Mouse (Mus musculus): ENCODE data around the gene Rasgef1b.

Rasgef1b gene

GRCm38 (mm10) chr5:99493017-99493416 lies 235.8 kb downstream of the Rasgef1b start:
- DNase-seq (ENCODE audit: low spot score): no peak

DNA sequence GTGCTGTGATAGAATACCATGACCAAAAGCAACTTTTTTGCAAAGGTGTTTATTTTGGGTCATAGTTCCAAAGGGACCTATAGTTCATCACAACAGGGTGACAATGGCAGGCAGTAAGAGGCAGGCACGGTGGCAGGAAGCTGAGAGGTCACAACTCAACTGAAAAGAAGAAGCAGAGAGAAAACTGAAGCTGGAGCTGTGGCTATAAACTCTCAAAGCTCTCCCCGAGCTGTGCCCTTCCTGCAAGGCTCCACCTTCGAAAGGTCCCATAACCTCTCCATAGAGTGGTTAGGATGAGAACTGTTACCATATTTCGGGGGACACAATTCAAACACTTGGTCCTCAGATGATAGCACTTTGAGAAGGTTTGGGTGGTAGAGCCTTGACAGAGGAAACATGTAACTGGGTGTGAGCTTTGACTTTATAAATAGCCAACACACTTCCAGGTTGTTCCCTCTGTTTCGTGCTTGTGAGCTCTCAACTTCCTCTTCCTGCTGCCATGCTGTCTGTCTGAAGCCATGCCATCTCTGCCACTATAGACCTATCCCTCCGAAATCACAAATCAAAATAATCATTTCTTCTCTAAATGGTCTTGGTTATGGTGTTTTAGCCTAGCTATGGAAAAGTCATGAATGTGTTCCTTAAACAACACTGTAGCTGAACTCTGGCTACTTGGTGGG lies 240.2 kb downstream of the Rasgef1b start:
- DNase-seq (ENCODE audit: low spot score): no peak

- DNase-seq (ENCODE audit: low spot score): no peak
Measured at GRCm38 (mm10) chr5:99487009-99487858, 241.6 kb downstream of the Rasgef1b start.

DNA sequence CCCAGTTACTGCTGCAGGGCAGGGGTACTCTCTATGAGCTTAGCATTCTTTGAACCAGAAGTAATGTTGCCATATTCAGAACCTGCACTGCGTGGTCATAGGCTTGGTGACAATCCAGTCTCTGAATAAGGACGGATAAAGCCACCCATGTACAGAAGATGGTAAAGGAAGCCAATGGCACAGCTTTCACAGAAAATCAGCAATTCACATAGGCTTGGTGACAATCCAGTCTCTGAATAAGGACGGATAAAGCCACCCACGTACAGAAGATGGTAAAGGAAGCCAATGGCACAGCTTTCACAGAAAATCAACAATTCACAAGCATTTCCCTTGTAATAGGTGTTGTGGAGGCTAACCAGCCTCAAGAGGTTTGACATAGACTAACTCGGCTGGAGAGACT lies 245.7 kb downstream of the Rasgef1b start:
- no peak for DNase-seq (ENCODE audit: low spot score)

DNA sequence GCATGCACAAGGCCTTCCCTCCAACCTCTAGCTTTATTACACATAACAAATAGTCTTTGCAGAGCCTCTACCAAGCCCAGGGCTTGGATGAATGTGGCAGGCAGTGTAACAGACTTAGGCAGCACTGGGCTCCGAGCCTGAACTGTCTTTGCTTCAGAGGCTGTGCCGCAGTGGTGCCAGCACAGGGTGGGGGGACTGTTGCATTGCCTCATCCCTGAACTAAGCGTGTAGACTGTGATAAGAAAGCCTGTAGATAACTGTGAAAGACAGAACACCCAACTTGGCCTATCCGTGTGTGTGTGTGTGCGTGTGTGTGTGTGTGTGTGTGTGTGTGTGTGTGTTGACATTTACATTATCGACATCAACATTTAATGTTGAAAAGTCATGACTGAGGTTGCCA lies 246.3 kb downstream of the Rasgef1b start:
- DNase-seq (ENCODE audit: low spot score): no peak

GRCm38 (mm10) chr5:99482016-99482415 lies 246.8 kb downstream of the Rasgef1b start:
- no peak for DNase-seq (ENCODE audit: low spot score)

DNA sequence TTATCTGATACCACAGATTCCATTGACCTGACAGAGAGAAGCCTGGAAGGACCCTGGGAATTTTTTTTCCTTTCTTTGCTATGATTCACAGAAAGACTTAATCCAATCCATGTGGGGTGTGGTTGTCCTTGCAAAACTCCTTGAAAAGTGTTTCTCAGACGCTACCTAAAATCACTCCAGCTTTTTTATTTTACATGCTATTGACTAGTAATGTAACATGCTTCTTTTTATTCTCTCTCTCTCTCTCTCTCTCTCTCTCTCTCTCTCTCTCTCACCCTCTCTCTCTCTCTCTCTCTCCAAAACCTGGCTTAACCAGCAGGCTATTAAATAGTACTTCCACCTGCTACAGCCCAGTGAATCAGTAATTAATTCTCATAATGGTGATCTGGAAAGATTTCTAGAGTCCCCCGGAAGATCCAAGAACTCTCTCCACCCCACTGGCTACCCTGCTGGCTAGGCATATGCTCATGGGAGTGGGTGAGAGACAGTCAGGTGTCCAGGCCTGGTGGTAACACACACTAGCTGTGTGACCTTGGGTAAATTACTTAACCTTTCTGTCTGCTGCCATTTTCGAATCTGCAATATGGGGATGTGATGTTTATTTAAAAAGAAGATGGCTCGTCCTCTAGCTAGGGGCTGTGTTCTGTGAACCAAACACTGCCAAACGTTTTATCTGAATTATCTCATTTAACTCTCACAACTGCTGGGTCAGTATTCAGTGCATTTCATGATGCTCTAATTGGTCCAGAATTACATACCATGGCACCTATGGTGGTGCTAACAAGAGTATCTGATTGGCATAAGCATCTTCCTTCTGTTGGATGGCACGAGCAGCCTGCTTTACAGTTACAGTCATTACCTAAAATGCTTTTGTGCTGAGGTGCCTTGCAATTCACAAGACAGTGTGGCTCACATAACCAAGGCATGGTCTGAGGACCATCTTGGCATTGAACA lies 248.5 kb downstream of the Rasgef1b start:
- no peak for DNase-seq (ENCODE audit: low spot score)

GRCm38 (mm10) chr5:99479263-99480077 lies 249.4 kb downstream of the Rasgef1b start:
- no peak for DNase-seq (ENCODE audit: low spot score)

DNA sequence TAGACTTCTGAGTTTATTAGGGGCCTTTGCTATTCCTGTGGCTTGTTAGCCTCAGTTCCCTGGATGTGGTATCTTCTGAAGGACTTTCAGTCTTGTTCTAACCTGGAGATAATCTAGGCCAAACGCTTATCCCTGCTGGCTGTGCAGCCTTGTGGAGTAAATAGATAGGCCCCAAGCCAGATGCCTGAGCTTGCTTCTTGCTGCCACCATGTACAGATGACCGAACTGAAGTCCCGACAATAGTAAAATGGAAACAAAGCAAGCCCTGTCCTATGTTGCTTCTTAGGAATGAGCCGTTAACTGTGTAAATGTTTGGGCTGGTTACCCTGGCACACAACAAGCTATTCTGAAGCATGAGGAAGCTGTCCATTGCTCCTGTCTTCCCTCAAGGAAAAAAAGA lies 250.1 kb downstream of the Rasgef1b start:
- no peak for DNase-seq (ENCODE audit: low spot score)

- no peak for DNase-seq (ENCODE audit: low spot score)
Measured at GRCm38 (mm10) chr5:99477420-99477815, 251.4 kb downstream of the Rasgef1b start.

DNA sequence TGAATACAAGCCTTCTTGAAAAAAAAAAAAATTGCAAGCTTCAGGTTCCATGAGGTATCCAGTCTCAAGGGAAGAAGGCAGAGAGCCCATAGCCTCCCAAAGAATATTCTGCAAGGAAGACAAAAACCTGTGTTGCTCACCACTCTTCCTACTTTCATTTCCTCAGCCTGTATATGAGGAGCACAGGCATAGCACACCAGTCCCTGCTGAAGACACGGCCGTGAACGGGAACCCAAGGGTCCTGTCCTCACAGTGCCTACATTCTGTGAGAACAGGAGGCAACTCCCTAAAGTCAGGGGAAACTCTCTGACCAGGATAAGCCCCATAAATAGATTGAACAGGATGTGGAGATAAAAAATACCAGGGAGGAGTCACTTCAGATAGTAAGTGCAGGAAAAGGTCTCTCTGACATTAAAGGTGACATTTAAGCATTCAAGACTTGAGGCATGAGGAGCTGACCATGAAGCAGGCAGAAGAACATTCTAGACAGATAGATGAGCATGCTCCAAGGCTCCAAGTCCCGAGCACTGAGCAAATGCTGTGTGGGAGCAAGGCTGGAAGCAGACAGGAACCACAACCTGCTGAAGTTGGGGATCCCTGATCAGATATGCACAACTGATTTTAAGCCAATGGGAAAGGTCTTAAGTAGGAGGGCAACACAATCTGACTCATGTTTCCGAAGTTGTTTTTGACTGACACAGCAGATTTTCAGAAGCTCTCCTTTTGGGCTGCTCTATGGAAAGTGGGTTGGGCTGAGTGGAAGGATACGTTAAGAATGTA lies 252.0 kb downstream of the Rasgef1b start:
- DNase-seq (ENCODE audit: low spot score): no peak

DNA sequence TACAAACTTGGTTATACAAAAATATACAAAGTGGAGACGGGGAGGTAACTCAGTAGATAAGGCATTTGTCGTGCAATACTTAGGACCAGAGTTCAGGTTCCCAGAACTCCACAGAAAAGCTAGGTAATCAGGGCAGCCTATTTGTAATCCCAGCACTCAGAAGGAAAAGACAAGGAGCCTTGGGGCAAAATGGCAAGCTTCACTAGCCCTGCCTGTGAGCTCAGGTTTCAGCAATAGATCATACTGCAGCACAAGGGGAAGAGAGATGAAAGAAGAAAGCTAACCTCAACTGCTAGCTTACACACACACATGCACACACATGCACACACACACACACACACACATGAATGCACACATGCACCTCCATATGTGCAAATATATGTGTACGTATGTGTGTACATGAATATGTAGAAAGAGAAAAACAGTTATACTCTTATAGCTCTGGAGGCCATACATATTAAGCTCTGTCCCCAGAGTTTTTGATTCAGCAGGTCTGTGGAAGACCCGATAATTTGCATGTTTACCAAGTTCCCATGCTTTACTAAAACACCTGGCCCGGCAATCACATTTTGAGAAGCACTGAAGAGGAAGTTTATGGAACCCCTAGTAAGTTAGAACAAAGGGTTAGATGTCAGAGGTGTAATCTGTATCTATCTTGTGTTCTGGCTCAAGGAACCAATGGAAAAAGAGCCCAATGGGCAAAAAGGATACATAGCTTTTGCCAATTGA lies 256.1 kb downstream of the Rasgef1b start:
- DNase-seq (ENCODE audit: low spot score): no peak

DNA sequence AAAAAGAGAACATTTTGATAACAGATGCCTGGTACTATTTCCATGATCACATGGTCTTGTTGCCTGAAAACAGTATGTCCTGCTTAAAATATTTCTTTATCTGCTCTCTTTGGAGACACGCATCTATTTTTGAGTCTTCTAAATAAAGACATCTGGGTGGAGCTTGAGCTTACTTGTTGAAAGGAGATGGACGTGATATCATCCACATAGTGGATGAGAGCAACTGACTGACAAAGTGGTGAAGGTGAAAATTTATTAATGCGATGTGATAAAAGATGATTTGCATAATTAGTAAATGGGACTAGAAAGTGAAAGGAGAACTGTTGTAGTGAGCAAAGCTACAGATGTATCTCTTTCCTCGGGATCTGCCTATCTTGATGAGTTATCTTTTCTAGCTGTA lies 257.1 kb downstream of the Rasgef1b start:
- no peak for DNase-seq (ENCODE audit: low spot score)

DNA sequence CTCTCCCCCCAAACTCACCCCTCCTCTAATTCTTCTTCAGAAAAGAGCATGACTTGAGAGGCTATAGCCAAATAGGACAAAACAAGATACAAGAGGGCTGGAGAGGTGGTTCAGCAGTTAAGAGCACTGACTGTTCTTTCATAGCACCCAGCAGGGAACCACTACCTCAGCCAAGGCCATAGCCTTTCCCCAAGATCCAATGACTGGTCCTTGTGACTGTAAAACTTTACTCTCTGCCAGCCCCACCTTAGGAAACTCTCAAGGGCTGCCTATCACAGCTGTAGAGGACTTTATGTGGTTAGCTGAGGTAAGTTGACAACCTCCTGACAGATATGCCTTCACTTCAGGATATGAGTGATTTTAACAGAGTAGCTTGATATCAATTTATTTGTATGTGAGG lies 258.3 kb downstream of the Rasgef1b start:
- DNase-seq (ENCODE audit: low spot score): no peak

DNA sequence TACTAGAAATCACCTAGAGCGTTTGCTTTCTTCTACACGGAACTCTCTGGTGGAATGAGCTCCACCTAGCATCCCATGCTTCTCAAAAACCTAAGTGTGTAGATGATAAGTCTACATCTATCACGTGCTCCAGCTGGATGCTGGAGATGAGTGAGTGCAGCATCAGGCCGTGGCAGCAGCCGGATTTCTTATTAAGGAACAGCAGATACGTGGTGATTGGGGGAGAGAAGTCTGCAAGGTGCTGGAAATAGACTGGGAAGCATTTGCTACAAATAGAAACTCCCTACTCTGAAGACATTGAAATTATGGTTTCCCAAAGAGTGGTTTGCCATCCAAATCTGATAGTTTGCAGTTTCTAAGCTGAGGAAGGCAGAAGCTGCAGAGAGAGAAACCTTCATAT lies 269.9 kb downstream of the Rasgef1b start:
- DNase-seq (ENCODE audit: low spot score): no peak

DNA sequence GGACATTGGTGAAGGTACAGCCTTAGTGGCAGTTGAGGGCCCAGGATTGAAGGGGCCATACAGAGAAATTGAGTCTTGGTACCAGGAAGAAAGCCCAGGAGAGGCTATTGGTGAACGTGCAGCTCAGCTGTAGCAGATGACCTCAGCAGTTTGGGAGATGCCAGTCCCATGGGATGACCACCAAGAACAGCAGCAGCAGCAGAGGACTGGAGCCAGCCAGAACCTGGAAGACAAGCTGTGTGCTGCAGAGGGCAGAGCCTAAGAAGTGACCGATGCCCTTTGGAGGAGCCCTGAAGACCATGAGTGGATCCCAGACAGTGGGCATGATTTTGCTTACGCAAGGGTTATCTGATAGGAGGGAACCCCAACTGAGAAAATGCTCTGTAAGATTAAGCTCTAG lies 271.6 kb downstream of the Rasgef1b start:
- DNase-seq (ENCODE audit: low spot score): no peak

GRCm38 (mm10) chr5:99451939-99452338 lies 276.9 kb downstream of the Rasgef1b start:
- no peak for DNase-seq (ENCODE audit: low spot score)

- no peak for DNase-seq (ENCODE audit: low spot score)
Measured at GRCm38 (mm10) chr5:99451416-99451815, 277.4 kb downstream of the Rasgef1b start.

- no peak for DNase-seq (ENCODE audit: low spot score)
Measured at GRCm38 (mm10) chr5:99450994-99451393, 277.9 kb downstream of the Rasgef1b start.

GRCm38 (mm10) chr5:99450463-99450862 lies 278.4 kb downstream of the Rasgef1b start:
- no peak for DNase-seq (ENCODE audit: low spot score)
